Mouse (Mus musculus) heart, adult 2 months (tissue): ENCODE measurements around the gene Gjb3. TPM values are rescaled to one million over a fixed set of nuclear protein-coding genes. Genes with fewer than 3 reads are reported as not detected.

Experiments
- DNase-seq, 2 experiments: peaks; one replicate each; pipeline ENCODE4 v3.0.0; 2021
- H3K27ac ChIP-seq: fragments of 200-600 bp; 2 replicates; pipeline ENCODE4 v1.8.1; 2022
- H3K27me3 ChIP-seq: fragments of 200-500 bp; 2 replicates; pipeline ENCODE4 v1.6.1; 2012; ENCODE audit warnings: mild to moderate bottlenecking, low read length, inconsistent platforms, mixed read lengths; ENCODE audit not compliant: control insufficient read depth, insufficient read depth
- H3K36me3 ChIP-seq: fragments of 200-500 bp; 2 replicates; pipeline ENCODE4 v1.6.1; 2012; ENCODE audit warnings: low read length, inconsistent platforms; ENCODE audit not compliant: control insufficient read depth, insufficient read depth
- H3K4me1 ChIP-seq: fragments of 200-500 bp; 2 replicates; pipeline ENCODE4 v1.6.1; 2011; ENCODE audit warnings: low read length; ENCODE audit not compliant: control insufficient read depth, insufficient read depth
- H3K4me3 ChIP-seq: fragments of 200-600 bp; 2 replicates; pipeline ENCODE4 v1.8.1; 2022
- H3K79me2 ChIP-seq: fragments of 200-500 bp; replicated peaks from 2 replicates; pipeline ENCODE4 v1.6.1; 2012; ENCODE audit warnings: mild to moderate bottlenecking, inconsistent platforms, low read length, moderate library complexity, mixed read lengths; ENCODE audit not compliant: control insufficient read depth, insufficient read depth
- H3K9ac ChIP-seq: fragments of 200-500 bp; 2 replicates; pipeline ENCODE4 v1.6.1; 2012; ENCODE audit warnings: low read depth, mild to moderate bottlenecking, control low read depth, inconsistent platforms, low read length, mixed read lengths
- CTCF ChIP-seq: fragments of 200-600 bp; IDR thresholded peaks from 2 replicates; pipeline ENCODE4 v1.8.1; 2022; ENCODE audit warnings: antibody characterized with exemption, mild to moderate bottlenecking, moderate library complexity
- EP300 ChIP-seq: fragments of 200-500 bp; IDR thresholded peaks from 2 replicates; pipeline ENCODE4 v1.6.1; 2011; ENCODE audit warnings: low read depth, low read length, control low read depth; ENCODE audit not compliant: insufficient read depth
- POLR2A ChIP-seq: fragments of 200-500 bp; IDR thresholded peaks from 2 replicates; pipeline ENCODE4 v1.6.1; 2011; ENCODE audit warnings: mild to moderate bottlenecking, low read depth, low read length, control low read depth; ENCODE audit not compliant: insufficient read depth
- WGBS: fragments of 180-500 bp; shearing (Covaris S2); methylation state at CpG from one replicate; pipeline ENCODE4 v1.1.7; 2018; 5-methylcytosine and 5-hydroxymethylcytosine counted together
- intact Hi-C: fragments of 180-260 bp; cut with DNase I; formaldehyde crosslinking; loops from one replicate; pipeline ENCODE4 v1.15.1; 2025
- polyA plus RNA-seq: library from polyadenylated mRNA; depleted of rRNA; stranded (reverse); fragments of >200 nt; gene quantifications from 2 replicates; pipeline ENCODE4 v1.2.3, GENCODE M21; 2012
- total RNA-seq, 2 experiments: library from RNA; stranded (reverse); gene quantifications; 2 replicates each; pipeline ENCODE4 v1.2.3; 2021

Gjb3 gene
- total and polyA plus RNA-seq, 3 experiments, result 0.25 TPM; not detected in 2

- no peak overlapping the region for H3K27ac ChIP-seq
- peaks cover 8% of the 10 kb centered on the region for H3K27me3 ChIP-seq
- WGBS, result 2% methylated on average over 13 of the region's 13 CpGs
- no peaks in the 10 kb centered on the region for H3K79me2 ChIP-seq
- no peaks in the 10 kb centered on the region for H3K36me3 ChIP-seq
- intact Hi-C loops, result no loop called here
- TF ChIP-seq CTCF (no peak), EP300 (no peak), POLR2A (no peak)
- H3K4me1 ChIP-seq, result no peaks in the 10 kb centered on the region
- no peak overlapping the region for H3K4me3 ChIP-seq
- no peak for DNase-seq
- no peak overlapping the region for H3K9ac ChIP-seq
Observed at GRCm38 (mm10) chr4:127329751-127330150, 893 bp downstream of the Gjb3 start.

GRCm38 (mm10) chr4:127329046-127329445 lies 1.6 kb downstream of the Gjb3 start:
- Histone ChIP-seq H3K27ac (no peak overlapping the region), H3K79me2 (no peaks in the 10 kb centered on the region), H3K9ac (no peak overlapping the region), H3K4me1 (no peaks in the 10 kb centered on the region), H3K27me3 (peaks cover 8% of the 10 kb centered on the region), H3K36me3 (no peaks in the 10 kb centered on the region), H3K4me3 (no peak overlapping the region)
- 17% methylated on average over 3 of the region's 3 CpGs for WGBS
- intact Hi-C loops, result no loop called here
- DNase-seq, result no peak
- TF ChIP-seq EP300 (no peak), CTCF (no peak), POLR2A (no peak)

- TF ChIP-seq CTCF (no peak), EP300 (no peak), POLR2A (no peak)
- H3K27ac ChIP-seq, result no peak overlapping the region
- WGBS, result 48% methylated on average over 7 of the region's 7 CpGs
- no peaks in the 10 kb centered on the region for H3K36me3 ChIP-seq
- no peak overlapping the region for H3K4me3 ChIP-seq
- no peak for DNase-seq
- intact Hi-C loops, result no loop called here
- no peak overlapping the region for H3K9ac ChIP-seq
- peaks cover 8% of the 10 kb centered on the region for H3K27me3 ChIP-seq
- H3K4me1 ChIP-seq, result no peaks in the 10 kb centered on the region
- no peaks in the 10 kb centered on the region for H3K79me2 ChIP-seq
Observed at GRCm38 (mm10) chr4:127328378-127328777, 2.3 kb downstream of the Gjb3 start.

- H3K36me3 ChIP-seq, result no peaks in the 10 kb centered on the region
- no peak overlapping the region for H3K9ac ChIP-seq
- intact Hi-C loops, result no loop called here
- H3K27ac ChIP-seq, result no peak overlapping the region
- WGBS, result 57% methylated on average over 6 of the region's 6 CpGs
- peaks cover 8% of the 10 kb centered on the region for H3K27me3 ChIP-seq
- no peaks in the 10 kb centered on the region for H3K79me2 ChIP-seq
- no peak for DNase-seq
- H3K4me1 ChIP-seq, result no peaks in the 10 kb centered on the region
- TF ChIP-seq POLR2A (no peak), EP300 (no peak), CTCF (no peak)
- H3K4me3 ChIP-seq, result no peak overlapping the region
Observed at GRCm38 (mm10) chr4:127327749-127328148, 2.9 kb downstream of the Gjb3 start.

GRCm38 (mm10) chr4:127327258-127327657 lies 3.4 kb downstream of the Gjb3 start:
- peaks cover 8% of the 10 kb centered on the region for H3K27me3 ChIP-seq
- intact Hi-C loops, result no loop called here
- TF ChIP-seq CTCF (no peak), POLR2A (no peak), EP300 (no peak)
- H3K36me3 ChIP-seq, result no peaks in the 10 kb centered on the region
- H3K27ac ChIP-seq, result no peak overlapping the region
- H3K4me3 ChIP-seq, result no peak overlapping the region
- WGBS, result 19% methylated on average over 7 of the region's 7 CpGs
- no peak for DNase-seq
- no peaks in the 10 kb centered on the region for H3K79me2 ChIP-seq
- no peaks in the 10 kb centered on the region for H3K4me1 ChIP-seq
- H3K9ac ChIP-seq, result no peak overlapping the region

- Histone ChIP-seq H3K4me1 (no peaks in the 10 kb centered on the region), H3K79me2 (no peaks in the 10 kb centered on the region), H3K4me3 (no peak overlapping the region), H3K27ac (no peak overlapping the region), H3K9ac (no peak overlapping the region), H3K36me3 (no peaks in the 10 kb centered on the region), H3K27me3 (peaks cover 2% of the 10 kb centered on the region; the same call in 1 of the 2 replicates)
- 78% methylated on average over 5 of the region's 5 CpGs for WGBS
- DNase-seq, result no peak
- intact Hi-C loops, result no loop called here
- TF ChIP-seq POLR2A (no peak), EP300 (no peak), CTCF (no peak)
Observed at GRCm38 (mm10) chr4:127325276-127325675, 5.4 kb downstream of the Gjb3 start.
